Mouse (Mus musculus): ENCODE measurements around the gene Spin1. TPM values are rescaled to one million over a fixed set of nuclear protein-coding genes. Genes with fewer than 3 reads are reported as not detected.
"Not testable (repeated sequence)": the region's sequence is repeated elsewhere in the genome, so short reads cannot be mapped to it uniquely, and the experiment has no call there.

Spin1 gene
- 10 to 100 TPM; 75.0 to 75.7 TPM for total RNA-seq (2021)

- DNase-seq, result peak; percentile 86
These were observed at the start of gene Spin1 for GRCm38 (mm10) chr13:51100233-51101015. Gene Spin1, plus strand, starts transcription at chr13:51100880.

- no peak for DNase-seq
These were observed 49.7 kb upstream of the Spin1 start for GRCm38 (mm10) chr13:51051016-51051415.

DNA sequence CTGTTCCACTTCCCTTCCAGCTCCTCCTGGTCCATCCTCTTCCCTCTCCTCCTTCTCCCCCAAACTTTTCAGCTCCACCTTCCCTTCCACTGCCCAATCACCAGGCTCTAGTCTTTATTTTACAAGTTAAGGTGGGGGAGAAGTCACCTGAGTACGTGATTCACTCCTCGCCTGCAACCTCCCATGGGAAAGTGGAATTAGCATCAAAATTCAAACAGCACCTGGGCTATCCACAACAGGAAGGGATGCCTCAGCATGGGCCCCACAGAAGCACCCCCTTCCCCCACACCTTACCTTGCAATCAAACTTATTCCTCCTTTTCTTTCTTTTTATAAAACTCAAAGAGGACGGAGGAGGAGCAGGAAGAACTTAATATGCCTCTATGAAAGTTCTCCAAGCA is 48.3 kb upstream of the Spin1 start:
- no peak for DNase-seq

DNA sequence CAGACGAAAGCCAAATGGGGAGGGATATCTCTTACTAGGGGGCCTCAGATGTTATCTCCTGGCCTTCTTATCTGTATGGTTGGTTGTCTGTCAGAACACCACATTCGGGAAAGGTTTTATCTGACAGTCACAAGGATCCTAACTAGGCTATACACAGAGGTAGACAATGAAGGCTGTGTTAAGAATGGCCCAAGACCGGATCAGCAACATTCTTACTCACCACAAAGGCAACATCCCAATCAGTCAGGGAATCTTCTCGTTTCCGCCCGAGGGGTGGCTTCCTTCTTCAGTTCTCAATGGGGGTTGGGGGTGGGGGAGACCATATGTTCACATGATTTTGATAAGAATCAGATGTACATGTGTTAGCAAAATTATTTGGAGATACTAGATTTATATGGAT is 37.7 kb upstream of the Spin1 start:
- DNase-seq, result no peak

DNA sequence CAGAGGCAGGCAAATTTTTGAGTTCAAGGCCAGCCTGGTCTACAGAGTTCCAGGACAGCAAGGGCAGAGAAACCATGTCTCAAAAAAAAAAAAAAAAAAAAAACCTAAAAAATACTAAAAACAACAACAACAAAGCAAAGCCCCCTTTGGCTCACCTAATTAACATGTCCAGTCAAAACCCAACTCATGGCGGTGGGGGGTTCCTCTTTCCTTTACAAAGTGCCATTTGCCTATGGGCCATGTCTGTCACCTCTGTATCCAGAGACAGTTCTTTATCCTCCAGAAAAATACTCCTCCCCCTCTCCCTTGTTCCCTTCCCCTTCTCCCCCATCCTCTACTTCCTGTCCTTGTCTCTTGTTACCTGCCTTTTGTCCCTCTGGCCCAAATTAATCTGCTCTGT is 37.0 kb upstream of the Spin1 start:
- no peak for DNase-seq

DNA sequence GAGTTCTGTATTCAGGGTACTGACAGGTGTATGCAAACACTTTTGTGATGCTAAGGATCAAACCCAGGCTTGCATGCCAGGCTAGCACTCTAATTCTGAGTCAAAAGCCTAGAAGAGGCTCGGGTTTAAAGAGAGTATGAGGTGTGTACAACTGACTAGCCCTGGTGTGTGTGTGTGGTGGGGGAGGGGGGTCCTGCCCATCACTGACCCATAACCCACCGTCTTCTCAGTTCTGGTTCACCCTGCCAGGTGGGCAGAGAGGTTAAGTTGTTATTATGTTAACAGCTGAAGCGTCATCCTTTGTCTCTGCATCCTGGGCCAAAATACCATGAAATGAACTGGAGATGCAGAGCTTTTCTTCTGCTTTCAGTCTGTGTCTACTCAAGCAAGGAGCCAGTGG is 36.3 kb upstream of the Spin1 start:
- DNase-seq, result no peak

DNA sequence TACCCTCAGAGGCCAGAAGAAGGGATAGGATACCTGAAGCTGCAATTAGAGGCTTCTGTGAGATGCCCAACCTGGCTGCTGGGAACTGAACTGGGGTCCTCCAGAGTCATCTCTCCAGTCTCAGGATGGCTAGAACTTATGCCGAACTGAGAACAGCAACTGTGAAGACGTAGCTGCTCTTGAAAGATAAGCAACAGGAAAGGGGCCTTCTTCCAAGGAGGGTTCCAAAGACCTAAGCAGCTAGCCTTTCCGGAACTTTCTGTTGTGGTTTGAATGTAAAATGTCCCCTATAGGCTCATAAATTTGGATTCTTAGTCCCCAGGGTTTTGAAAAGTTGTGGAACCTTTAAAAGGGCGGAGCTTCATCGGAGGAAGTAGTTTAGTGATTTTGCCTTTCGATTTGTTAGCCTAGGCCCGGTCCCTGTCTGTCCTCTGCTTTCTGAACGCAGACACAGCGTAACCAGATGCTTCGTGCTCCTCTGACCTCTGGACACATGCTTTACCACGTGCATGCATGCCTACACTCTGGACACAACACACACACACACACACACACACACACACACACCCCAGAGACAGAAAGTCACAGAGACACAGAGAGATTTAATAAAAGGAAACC is 29.5 kb upstream of the Spin1 start:
- no peak for DNase-seq

- no peak for DNase-seq
These were observed 28.9 kb upstream of the Spin1 start for GRCm38 (mm10) chr13:51071763-51072276.

GRCm38 (mm10) chr13:51072917-51073843 is 27.5 kb upstream of the Spin1 start:
- no peak for DNase-seq

GRCm38 (mm10) chr13:51074081-51074680 is 26.5 kb upstream of the Spin1 start:
- DNase-seq, result peak; percentile 17

- DNase-seq, result not testable (repeated sequence)
These were observed 24.5 kb upstream of the Spin1 start for GRCm38 (mm10) chr13:51076191-51076590.

- not testable (repeated sequence) for DNase-seq
These were observed 22.1 kb upstream of the Spin1 start for GRCm38 (mm10) chr13:51078586-51078985.

DNA sequence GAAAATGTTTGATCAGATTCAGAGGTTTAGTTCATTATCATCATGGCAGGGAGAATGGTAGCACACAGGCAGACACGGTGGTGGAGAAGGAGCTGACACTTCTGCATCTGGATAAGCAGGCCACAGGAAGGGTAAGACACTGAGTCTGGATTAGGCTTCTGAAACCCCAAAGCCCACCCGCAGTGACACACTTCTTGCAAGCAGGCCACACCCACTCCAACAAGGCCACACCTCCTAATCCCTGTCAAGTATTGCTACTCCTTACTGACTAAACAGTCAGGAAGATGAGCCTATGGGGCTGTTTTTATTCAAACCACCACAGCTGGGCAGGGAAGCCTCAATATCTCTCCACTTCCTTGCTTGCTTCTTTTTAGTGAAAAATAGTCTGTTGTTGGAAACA is 19.9 kb upstream of the Spin1 start:
- DNase-seq, result no peak

- DNase-seq, result peak; percentile 39
These were observed 16.4 kb upstream of the Spin1 start for GRCm38 (mm10) chr13:51084241-51084640.

GRCm38 (mm10) chr13:51085941-51086340 is 14.7 kb upstream of the Spin1 start:
- no peak for DNase-seq

DNA sequence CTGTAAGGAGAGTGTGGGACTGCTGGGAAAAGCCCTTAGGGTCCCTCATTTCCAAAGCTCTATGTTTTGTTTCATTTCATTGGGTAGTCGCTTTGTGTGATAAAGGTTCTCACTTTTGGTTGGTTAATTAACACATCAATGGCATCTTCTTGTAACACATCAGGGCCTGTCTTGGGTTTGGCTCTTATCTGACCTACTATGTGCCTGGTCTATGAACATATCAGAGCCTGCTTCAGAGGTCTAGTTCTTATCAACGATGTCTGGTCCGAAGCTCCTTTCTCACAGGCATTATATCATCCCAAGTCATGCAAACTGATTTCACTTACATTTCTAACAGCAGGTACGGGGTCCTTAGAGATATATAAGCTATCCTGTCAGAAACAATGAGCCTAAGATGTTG is 13.4 kb upstream of the Spin1 start:
- DNase-seq, result no peak

DNA sequence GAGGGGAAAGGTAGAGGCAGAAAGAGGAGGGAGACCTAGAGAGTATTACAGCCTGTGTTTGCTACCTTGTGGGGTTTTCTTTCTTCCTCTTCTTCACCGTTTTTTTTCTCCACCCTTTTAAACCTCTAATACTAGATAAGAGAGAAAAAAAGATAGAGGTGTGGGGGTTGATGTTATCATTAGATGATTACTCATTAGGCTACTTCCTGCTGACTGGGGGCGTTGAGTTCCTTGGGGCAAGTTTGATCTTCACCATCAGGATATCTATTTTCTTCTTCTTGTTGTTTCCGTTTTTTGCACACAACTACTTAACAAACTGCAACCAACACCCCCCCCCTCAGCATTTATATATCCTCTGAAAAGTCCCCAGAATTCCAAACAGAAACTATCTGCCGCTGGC is 12.5 kb upstream of the Spin1 start:
- DNase-seq, result no peak

DNA sequence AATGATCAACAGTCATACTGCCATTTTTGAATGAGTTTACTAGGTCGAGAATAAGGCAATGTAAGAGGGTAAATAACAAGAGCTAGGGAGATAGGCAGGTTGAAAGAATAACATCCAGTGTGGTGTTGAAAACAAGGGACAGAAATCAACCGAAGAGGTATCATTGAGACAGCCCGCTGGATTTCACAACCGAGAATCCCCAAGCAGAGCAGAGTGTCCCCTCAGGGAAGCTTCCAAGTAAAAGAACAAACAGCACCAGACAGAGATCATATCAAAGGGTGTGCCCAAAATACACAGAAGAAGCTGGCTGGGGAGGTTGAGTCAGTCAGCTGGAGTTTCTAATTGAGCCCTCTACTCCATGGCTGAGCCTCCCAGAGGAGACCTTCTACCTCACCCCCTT is 11.6 kb upstream of the Spin1 start:
- DNase-seq, result no peak

GRCm38 (mm10) chr13:51090105-51090661 is 10.5 kb upstream of the Spin1 start:
- DNase-seq, result no peak

DNA sequence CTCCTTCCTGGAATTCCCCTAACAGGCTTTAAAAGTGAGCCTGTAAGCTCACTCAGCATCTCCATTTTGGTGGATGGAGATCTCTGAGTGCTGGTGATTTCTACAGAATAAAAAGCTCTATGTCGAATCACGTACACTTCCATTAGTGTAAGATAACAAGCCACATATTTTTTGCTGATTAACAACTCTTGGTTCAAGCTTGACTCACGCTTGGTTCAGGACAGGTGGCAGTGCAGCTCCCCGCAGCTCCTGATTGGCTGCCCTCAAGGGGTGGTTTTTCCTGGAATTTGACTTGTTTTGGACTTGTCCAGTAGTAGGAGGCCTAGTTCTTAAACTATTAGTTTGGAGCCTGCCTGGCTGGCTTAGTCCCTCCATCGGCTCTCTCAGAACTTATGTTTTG is 7.2 kb upstream of the Spin1 start:
- DNase-seq, result no peak

- no peak for DNase-seq
These were observed 6.1 kb upstream of the Spin1 start for GRCm38 (mm10) chr13:51094323-51095195.
